Mouse (Mus musculus) adrenal gland, postnatal 4 days (tissue): ENCODE measurements around the gene Cmip. TPM values are rescaled to one million over a fixed set of nuclear protein-coding genes. Genes with fewer than 3 reads are reported as not detected.

Experiments
- DNase-seq, 2 experiments: peaks; one replicate each; pipeline ENCODE4 v3.0.0; 2021 to 2022; ENCODE audit warnings: low spot score in 2 of 2, mixed read lengths in 2 of 2
- long read RNA-seq, 2 experiments: library from polyadenylated mRNA; stranded (forward); transcript quantifications; one replicate each; pipeline ENCODE4 v2.0.0; 2021
- total RNA-seq, 2 experiments: library from RNA; stranded (reverse); gene quantifications; 2 replicates each; pipeline ENCODE4 v1.2.3; 2021

Gene Cmip
- total RNA-seq = 100 to 1,000 TPM; 120 to 133 TPM
- long read RNA-seq, experiment 1, partial matches to known transcripts = 5 of 14 reads
- long read RNA-seq, experiment 1, other reads (novel, unspliced or antisense) = 7 of 14 reads
- long read RNA-seq, experiment 2, full-length matches to known transcripts = 77 of 175 reads
- long read RNA-seq, experiment 2, partial matches to known transcripts = 84 of 175 reads
- long read RNA-seq, experiment 2, other reads (novel, unspliced or antisense) = 14 of 175 reads

DNA sequence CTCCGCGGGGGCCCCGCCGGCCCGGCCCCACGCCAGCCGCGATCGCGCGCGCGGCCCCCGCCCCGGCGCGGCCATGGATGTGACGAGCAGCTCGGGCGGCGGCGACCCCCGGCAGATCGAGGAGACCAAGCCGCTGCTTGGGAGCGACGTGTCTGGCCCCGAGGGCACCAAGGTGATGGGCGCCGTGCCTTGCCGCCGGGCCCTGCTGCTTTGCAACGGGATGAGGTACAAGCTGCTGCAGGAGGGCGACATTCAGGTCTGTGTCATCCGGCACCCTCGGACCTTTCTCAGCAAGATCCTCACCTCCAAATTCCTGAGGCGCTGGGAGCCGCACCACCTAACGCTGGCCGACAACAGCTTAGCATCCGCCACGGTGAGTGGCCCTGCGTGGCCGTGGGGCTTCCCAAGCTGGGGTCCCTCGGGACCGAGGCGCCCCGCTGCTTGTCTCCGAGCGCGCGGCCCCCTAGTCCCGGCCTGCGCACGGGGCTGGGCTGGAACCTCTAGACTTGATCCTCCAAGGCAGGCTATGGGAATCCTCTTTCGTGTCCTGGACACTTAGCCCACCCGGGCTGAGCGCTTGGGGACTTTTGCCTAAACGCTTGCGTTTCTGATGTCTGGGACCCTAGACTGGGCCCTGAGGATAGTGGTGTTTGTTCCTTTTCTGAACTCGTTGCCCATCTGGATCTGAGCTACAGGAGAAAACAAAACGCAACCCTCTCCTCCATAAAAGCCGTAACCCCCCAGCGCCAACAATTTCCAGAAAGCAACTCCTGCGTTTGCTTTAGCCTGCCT, at the start of gene Cmip:
TSS of gene Cmip (plus strand) at position 36 of the 792 bp plus-strand sequence.
- DNase-seq = no peak

DNA sequence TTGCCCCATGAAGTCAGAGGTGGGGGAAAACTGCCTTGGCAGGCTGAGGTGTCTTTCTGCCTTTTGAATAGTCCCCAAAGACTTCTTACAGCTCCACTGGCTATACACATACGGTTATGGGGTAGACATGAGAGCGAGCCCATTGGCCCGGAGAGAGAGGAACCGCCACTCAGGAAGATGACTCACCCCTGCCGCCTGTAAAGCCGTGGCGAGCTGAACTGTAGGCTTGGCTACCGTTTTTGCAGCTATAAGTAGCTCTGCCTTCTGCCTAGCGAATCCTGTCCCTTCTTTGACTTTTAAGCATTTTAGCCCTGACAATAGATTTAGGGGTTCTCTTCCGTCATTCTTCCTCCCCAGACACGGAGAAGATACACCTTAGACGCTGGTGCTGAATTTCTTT, 47.7 kb upstream of the Cmip start:
- DNase-seq = no peak

DNA sequence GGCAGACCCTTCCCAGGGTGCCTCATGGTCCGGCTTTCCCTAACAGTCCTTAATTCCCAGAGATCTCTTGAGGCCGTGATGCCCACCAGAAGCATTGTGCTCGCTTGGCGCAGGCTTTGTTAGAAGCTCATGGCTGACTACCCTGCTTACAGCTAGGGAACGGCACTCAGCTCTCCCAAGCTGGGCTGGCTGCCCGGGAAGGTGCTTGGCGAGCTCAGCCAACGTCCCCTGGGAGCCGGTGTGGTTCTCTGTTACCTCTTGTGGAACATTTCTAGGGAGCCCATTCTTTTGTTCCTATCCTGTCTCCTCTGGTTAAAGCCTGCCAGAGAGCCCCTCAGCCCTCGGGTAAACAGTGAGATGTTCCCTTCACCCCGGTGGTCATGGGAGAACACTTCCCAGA, 44.8 kb upstream of the Cmip start:
- no peak for DNase-seq

DNA sequence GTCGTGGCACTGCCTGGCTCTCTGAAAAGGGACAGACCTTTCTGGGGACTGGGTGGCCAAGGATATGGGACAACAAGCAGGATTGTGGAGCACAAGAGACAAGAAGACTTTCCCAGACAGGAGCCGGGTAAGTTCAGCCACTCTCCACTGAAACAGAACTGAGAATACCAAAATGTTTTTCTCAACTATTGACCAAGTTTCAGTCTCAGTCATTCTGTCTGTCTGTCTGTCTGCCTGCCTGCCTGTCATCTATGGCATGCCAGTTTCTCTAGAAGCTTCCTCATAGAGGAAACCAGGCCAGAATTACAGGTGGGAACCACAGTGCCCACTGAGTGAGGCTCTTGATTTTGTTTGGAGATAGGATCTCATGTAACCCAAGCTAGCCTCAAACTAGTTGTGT, 39.1 kb upstream of the Cmip start:
- DNase-seq = no peak

DNA sequence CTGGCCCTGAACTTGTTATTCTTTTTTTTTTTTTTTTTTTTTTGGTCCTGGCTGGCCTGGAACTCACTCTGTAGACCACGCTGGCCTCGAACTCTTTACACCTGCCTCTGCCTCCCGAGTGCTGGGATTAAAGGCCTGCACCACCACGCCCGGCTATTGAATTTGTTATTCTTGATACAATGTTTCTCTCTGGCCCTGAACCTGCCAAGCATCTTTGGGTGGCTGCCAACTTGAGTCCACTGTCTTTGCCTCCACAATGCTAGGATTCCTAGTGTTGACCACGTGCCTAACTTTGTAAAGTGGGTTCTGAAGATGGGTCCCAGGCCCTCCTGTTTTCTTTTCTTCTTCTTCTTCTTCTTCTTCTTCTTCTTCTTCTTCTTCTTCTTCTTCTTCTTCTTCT, 34.5 kb upstream of the Cmip start:
- DNase-seq = no peak

DNA sequence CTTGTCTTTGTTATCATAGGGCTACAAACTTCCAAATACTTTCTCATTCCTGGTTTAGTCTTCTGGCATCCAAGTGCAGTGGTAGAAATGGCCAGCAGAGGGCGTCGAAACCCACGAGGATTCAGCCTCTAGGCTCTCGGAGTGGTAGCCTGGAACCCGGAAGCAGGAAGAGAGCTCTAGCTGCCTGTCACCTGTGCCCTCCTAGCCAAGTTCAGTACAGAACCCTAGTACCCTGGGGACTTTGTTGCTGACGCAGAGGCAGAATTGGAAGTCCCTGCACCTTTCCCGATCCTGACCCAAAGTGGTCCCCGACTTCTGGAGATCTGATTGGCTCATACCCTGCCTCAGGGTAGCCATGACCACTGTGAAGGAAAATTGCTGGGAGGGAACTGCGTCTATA, 32.2 kb upstream of the Cmip start:
- DNase-seq = peak; percentile 57 to 78

DNA sequence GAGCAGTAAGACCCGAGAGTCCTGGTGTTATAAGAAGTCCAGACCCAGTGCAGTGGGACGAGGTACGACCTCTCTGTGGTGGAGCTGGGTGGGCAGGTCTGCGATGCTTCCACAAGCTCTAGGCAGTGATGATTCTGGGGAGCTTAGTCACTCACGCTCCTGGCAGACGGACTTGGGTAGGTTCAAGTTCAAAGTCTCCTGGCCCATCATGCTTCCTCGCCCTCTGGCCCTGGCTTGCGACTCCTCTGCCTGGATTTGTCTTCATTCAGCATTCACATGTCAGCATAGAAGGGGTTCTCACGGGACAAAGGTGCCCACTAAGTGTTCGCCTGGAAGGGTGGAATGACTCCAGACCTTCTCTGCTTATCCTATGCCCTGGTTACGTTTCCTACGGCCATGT, 30.6 kb upstream of the Cmip start:
- no peak for DNase-seq

DNA sequence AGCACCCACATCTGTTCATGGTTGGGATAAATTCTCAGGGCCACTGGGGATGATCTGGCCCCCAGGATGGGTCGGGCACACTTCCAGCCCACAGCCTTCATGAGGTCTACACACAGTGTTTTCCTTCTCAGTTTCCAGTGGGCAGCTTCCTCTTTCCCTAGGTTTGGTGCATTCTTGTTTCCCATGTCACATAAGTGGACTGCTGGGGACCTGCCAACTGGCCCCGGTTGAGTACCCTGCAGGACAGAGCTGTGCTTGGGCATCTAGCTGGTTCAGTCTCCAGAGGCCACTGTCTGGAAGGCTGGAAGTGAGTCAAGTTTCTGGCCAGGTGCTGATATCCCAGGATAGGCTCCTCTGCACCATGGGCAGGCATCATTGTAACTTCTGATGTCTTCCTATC, 29.5 kb upstream of the Cmip start:
- no peak for DNase-seq

DNA sequence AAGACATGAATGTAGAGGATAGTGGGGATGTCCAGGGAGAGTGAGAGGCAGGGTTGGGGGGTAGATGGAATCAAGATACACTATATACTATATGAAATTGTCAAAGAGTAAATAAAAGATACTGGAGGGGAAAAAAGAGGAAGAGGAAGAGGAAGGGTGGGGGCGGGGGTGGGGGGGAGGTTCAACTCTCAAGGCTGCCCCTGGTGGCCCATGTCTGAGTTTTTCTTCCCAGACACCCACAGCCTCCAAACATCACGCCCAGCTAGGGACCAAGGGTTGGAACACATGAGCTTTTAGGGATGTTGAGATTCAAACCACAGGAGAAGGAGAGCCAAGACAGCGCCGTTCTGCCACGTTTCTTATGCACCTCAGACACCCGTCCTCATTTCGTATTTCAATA, 23.7 kb upstream of the Cmip start:
- DNase-seq = no peak

DNA sequence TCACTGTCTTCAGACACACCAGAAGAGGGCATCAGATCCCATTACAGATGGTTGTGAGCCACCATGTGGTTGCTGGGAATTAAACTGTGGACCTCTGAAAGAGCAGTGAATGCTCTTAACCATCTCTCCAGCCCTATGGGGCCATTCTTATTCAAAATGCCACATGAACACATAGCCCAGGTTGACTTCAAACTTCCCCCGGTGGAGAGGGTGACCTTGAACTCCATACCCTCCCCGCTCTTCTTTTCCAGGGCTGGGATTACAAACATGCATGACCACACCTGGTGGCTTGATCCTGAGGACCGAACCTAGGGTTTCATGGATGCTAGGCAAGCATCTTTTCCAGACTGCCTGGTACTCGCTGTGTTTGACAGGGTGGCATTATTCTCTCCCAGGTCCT, 20.3 kb upstream of the Cmip start:
- no peak for DNase-seq

DNA sequence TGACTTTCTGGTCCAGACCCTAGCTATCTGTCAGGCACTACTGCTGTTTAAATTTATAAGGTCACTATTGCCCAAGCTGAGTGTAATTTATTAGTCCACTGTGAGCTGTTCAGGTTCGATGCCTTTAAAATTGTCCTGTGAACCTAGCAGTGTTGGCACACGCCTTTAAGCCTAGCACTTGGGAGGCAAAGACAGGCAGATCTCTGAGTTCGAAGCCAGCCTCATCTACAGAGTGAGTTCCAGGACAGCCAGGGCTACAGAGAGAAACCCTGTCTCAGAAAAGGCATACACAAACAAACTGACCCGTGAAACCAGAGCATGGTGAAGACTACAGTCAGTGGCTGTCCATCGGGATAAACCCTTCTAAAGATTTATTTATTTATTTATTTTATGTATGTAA, 16.5 kb upstream of the Cmip start:
- no peak for DNase-seq

DNA sequence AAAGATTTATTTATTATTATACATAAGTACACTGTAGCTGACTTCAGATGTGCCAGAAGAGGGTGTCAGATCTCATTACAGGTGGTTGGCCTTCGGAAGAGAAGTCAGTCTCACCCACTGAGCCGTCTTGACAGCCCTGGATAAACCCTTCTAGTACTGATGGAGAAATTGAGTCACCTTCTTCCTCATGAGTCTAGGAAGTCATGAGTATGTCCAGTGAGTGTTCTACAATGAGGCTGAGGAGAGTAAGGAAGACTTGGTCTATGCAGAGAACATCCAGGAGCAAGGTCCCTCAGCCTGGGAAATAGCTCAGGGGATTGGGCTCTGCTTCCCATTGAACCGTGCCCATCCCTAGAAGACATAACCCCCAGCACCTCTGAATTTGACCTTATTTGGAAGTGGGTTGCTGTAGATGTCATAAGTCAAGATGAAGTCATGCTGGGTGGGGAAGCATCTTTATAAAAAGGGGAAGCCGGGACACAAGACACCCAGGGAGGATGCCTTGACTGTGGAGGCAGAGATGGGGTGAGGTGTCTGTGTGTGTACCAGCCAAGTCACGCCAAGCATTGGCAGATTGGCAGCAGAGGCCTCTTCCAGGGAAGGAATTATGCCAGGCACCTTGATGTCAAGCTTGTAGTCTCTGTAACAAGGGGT, 15.9 kb upstream of the Cmip start:
- no peak for DNase-seq

DNA sequence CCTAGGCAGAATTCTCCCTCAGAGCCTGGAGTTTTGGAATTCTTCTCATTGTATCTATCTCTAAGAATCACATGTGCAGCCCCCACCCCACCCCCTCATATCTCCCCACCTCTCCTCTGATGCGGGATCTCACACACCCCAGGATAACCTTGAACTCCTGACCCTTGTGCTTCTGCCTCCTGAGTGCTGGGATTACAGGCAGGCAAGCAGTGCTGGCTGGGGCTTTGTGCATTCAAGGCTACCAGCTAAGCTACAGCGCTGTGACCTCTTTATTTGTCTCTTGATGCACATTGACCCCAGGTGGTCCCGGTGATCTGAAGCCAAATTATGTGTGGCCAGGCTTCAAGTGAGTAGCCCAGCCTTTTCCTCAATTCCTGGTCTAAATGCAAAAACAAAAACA, 15.0 kb upstream of the Cmip start:
- DNase-seq = no peak

DNA sequence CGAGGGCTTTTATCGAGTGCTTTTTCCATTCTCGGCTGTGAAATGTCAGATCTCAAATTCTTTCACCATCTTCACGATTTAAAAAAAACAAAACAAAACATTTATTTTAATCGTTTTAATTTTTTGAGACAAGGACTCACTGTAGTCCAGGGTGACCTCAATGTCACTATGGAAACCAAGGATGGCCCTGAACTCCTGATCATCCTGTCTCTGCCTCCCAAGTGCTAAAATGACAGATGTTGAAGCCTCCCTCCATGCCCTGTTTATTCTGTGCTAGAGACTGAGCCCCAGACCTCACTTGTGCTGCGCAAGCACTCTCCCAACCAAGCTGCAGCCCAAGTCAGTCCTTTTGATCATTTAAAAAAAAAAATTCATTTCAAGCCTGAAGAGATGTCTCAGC, 14.6 kb upstream of the Cmip start:
- no peak for DNase-seq

DNA sequence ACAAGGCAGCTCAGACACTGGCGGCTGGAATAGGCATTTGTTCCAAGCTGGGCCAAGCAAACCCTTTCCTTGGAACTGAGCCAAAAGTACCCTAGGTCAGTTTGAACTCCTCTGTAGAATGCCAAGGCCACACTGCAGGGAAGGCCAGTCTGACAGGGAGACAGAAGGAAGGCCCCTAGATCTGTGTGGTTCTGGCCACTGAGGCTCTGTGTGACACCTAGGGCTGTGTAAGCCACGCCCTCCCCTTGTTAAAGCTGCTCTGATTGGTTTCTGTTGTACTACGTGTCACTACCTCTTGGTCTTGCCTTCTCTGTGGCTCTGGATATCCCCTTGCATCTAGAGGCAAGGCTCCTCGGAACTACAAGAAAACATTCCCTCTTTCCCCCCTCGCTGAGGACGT, 12.3 kb upstream of the Cmip start:
- no peak for DNase-seq

DNA sequence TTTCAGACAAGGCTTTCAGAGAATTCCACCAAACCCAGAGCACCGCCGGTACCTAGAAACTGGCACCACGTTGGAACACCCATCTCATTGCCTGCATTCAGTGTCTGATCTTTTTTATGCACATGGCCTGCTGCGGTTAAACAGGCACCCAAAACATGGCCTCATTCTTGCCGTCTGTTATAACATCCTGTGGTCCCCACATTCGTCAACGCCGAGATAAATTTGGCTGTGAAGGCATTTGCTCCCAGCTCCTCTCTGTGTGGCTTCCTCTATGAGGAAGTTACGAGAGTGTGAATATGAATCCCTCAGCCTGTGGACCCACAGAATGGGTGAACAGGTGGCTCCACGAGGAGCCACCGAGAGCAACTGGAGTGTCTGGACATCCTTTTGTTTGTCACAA, 8.5 kb upstream of the Cmip start:
- DNase-seq = no peak

DNA sequence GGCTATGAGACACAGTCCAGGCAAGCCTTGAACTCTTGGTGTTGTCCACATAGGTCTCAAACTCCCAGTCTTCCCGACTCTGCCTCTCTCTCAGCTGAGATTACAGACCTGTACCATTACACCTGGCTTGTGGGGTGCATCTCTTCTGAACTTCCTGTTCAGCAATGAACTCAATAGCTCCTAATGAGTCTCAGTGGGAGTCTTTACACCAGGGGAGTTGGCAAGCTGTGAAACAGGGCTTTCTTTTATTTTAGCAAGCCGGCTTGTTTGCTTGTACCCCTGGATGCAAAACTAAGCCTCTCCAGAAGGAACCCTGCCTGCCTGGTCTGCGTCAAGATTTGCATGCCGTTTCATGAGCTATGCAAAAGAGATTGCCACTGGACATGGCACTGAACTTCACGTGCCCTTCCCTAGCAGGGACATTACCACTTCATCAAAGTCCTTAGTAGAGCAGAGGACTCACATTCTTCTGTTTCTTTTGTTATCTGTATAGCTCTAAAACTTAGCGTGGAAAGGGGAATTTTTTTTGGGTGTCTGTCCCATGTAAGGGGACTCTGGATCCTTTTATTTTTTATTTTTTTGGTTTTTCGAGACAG, 5.7 kb upstream of the Cmip start:
- DNase-seq = no peak

DNA sequence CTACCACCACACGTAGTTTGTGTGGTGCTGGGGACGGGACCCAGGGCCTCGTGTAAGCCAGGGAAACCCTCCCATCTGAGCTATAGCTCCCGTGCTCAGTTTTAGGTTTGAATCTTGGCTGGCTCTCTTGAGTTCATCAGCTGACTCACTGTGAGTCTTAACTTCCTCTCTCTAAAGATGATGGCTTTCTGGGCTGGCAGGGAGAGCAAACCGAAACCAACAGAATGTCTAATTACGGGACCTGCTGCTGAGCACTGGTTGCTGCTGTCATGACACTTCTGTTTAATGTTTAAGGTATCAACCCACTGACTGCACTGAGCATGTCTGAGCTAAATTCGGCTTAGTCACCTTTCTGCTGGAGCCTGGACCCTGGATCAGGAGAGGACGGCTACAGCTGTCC, 4.2 kb upstream of the Cmip start:
- no peak for DNase-seq

DNA sequence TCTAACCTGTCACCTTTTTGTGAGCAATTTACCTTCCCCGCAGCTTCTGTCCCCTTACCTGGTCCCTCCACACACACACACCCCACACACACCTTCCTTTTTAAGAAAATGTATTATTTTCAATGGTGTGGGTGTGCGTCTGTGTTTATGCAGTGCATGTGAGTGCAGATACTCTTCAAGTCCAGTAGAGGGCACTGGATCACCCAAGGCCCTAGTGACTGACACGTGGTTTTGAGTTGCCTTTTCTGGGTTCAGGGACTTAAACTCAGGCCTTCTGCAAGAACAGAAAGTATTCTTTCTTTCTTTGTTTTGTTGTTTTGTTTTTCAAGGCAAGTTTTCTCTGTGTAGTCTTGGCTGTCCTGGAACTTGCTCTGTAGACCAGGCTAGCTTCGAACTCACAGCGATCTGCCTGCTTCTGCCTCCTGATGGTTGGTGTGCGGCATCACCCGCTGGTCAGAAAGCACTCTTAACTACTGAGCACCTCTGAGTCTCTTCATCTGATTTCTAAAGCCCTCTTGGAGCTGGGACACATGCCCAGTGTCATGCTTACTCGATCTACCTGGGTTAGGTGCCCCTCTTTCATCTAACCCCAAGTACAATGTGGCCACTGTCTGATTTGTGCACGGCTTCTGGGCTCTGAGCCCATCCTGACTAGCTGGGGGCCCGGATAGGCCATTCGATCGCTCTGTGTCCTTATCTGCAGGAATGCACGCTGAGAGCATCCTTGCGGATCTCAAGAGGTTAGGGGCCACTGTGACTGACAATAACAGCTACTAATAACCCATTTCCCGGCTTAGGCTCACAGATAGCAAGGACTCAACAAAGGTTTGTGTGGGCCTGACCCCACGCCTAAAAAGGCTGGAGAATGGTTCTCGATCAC, 3.2 kb upstream of the Cmip start:
- DNase-seq = no peak

DNA sequence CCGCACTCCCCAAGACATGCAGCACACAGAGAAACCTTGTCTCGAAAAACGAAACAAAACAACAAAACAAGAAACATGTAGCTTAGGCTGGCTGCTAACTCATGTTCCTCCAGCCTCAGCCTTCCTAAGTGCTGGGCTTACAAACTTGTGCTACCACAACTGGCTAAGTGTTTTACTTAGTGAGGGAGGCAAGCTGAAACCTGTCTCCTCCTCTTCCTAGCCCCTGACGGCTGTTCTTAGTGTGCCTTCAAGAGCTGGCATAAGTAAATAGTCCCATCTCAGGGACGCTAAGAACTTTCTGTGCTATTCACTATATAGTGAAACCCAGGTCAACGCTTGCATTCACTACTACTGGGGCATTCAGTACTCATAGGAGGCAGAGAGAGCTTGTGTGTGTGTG, 2.4 kb upstream of the Cmip start:
- DNase-seq = no peak

DNA sequence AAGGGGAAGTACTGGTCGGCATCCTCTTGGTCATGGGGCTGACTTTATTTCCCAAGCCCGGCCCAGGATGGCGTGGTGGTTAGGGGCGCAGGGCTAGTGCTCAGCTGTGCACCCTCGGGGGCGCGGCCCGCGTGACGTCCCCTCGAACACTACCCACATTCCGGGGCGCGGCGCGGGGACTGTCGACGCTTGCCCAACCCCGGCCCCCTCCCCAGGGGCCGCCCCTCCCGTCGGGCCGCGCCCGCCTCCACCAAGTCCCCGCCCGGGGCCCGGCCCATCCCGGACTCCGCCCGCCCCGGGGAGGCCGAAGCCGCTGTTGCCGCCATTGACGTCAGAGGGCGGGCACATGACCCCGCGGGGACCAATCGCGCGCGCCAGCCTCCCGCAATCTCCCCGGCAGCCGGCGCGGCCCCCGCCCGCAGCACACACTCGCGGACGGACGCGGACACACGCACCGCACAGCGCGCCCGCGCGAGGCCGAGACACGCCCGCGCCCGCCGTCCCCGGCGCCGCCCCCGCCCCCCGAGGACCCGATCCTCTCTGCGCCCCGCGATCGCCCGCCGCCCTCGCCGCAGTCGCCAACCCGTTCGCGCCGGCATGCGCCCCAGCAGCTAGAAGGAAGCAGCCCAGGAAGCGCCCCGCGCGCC, 449 bp upstream of the Cmip start:
- peak; percentile 88 to 95 for DNase-seq
